Mouse (Mus musculus) spleen, postnatal 36 days (tissue): ENCODE measurements around the gene Olfr97.

Source experiments
- DNase-seq, 2 experiments: peaks; one replicate each; pipeline ENCODE4 v3.0.0; 2022; ENCODE audit warnings: low spot score in 2 of 2, mixed read lengths in 1 of 2

Olfr97 gene

DNA sequence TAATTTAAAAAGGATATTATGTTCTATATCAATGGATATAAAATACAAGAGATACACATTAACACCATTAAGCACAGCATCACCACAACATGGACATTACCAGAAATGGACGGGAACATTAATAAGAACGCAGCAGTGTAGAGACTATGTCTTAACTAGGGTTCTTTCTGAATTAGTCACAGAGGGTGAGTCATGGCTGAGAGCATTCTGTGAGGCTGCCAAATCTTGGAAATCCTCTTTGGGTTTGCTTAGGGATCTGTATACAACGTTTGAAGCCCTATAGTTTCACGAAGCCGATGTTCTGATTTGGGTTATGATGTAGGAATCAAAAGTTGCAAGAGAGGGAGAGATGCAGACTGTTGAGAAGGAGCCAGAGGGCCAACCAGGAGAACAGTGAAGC, 42.3 kb downstream of the Olfr97 start:
- no peak for DNase-seq

DNA sequence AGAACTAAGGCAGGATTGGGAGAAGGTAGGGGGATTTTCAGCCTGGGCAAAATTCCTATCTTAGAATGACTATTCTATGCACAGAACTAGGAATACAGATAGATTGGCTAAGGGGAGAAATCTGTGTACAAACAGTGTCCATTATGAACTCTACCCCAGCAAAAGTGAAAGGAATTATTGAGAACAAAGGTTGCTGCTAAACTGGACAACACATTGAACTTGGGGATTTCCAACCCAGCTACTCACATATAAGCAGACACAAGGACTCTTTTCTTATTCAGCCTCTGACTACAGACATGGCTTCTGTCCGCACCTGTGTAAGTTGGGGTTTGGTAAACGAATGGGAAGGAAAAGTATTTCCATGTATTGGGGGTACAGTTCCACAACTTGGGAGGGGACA, 43.5 kb downstream of the Olfr97 start, which contains the start of gene Ubd:
TSS of gene Ubd (plus strand) at position 237 of the 400 bp plus-strand sequence.
- DNase-seq = no peak

DNA sequence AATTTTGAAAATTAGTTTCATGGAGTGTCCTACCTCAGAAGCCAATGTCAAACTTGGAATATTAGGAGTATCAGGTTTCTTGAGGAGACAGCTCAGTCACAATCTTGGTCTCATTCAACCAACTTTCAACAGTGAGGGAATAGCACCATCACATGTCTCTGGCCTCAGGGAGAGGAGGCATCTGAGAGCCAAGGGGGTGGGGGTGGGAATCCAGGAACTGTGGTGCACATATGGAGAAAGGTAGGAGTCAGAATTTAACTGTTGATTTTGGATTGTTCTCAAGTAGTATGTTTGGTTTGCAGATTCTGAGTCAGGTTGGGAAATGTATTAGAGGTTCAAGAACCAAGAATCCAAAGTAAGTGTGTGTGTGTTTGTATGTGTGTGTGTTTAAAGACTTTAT, 44.1 kb downstream of the Olfr97 start:
- DNase-seq = no peak

DNA sequence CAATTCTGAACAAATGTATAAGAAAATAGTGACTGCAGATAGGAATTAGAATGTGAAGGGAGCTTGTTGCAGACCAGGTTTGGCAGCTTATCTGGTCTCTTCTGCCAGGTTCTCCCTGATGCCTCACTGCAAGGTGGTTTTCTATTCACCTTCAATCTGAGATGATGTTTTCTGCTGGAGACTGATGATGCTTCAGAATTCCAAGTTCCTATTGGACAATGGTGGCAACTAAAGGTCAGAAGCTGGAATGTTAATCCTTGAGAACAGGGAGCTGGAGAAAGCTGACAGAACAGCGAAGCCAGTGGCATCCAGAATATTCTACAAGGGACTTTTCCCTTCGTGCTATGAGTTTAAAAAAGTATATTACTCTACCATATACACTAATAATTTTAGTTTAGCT, 46.4 kb downstream of the Olfr97 start:
- no peak for DNase-seq

DNA sequence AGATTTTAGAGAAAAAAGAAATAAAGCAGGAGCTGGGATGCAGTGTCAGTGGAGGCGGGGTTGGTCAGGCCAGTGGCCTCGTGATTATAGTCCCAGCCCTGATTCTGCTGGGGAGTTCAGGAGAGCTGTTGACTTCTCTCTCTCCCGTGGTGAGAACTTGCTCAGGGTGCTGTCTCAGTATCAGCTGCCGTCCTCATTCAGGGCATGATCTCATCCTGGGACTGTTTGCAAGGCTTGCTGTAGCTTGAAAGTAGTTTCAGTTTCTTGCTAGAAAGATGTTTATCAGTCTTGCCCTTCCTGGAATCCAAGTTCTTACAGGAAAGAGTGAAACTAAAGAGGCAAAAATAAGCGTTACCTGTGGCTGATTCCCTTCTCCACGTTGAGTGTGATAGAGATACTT, 51.7 kb downstream of the Olfr97 start:
- DNase-seq = no peak
